Mouse (Mus musculus) large intestine, adult 2 months (tissue): ENCODE data around the gene Nme6. TPM values are rescaled to one million over a fixed set of nuclear protein-coding genes. Genes with fewer than 3 reads are reported as not detected.
"Not testable (repeated sequence)": the region's sequence is repeated elsewhere in the genome, so short reads cannot be mapped to it uniquely, and the experiment has no call there.

ENCODE experiments used
- DNase-seq: peaks from one replicate; pipeline ENCODE4 v3.0.0-alpha.2; 2012; ENCODE audit warnings: low read depth, low spot score
- WGBS: fragments of 180-500 bp; shearing (Covaris S2); methylation state at CpG from one replicate; pipeline ENCODE4 v1.1.7; 2018; 5-methylcytosine and 5-hydroxymethylcytosine counted together
- polyA plus RNA-seq: library from polyadenylated mRNA; depleted of rRNA; stranded (reverse); fragments of >200 nt; gene quantifications from 2 replicates; pipeline ENCODE4 v1.2.3, GENCODE M21; 2012; rRNA removed

Nme6 gene
- polyA plus RNA-seq = 31.9 and 40.8 TPM in 2 replicates

DNA sequence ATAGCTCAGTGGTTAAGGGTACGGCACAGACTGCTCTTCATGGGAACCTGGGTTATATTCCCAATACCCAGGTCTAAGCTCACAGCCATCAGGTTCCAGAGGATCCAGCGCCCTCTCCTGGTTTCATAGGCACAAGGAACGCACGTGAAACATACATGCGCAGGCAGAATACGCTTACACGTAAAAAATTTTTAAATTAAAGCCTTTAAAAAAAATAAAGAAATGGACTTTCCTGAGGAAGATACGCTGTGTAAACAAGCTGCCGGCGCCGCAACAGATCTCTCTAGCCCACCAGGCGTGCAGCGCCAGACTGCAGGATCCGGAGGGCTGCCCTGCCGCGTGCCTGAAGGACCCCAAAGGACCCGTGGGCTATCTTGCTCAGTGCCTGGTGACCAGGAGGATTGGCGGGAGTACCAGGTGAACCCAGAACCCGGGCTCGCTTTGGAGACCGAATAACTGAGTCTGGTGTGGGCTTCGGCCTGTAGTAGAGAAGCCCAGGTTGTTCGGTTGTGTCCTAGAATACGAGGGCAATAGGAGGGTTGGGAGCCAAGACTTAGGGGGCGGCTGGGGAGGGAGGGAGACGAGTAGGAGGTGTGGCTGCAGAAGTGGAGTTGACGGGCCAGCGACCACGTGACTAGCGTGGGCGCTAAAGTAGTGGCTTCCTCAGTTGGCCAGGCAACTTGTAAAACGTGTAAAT, at the start of gene Nme6:
Nme6 (plus strand) TSS at position 359 of the 697 bp plus-strand sequence.
- DNase-seq = peak; percentile 69
- WGBS = under 1% methylated on average over 32 of the region's 32 CpGs

DNA sequence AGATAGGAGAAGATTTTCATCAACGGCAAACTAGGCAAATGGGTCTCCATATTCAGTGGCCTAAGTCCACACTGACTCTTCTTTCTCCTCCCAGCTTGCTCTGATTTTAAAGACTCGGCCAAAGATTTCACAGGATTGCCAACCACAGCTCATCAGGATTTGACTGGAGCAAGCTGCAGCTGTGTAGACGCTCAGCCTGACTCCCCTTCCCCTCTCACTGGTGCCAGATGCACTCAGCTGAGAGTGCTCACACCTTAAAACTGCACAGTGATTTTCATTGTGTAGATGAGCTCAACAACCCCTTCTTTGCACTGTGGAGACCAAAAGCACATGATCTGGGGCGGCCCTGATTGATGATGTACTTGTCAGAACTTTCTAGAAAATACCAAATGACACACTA, 42.0 kb upstream of the Nme6 start, which contains the start of gene Fbxw27:
Fbxw27 (minus strand) TSS at position 101 of the 400 bp plus-strand sequence.
- not testable (repeated sequence) for DNase-seq
- 75% methylated on average over 4 of the region's 4 CpGs for WGBS

GRCm38 (mm10) chr9:109795221-109795620, 37.3 kb upstream of the Nme6 start:
- WGBS = 79% methylated on average over 2 of the region's 2 CpGs
- DNase-seq = no peak

- 72% methylated on average over 2 of the region's 2 CpGs for WGBS
Measured at GRCm38 (mm10) chr9:109795811-109796210, 36.7 kb upstream of the Nme6 start.

GRCm38 (mm10) chr9:109798051-109798450, 34.5 kb upstream of the Nme6 start:
- WGBS = 92% methylated on average over 1 of the region's 1 CpGs

More at GRCm38 (mm10) chr9:109795811-109796210, 36.7 kb upstream of the Nme6 start:
- DNase-seq = no peak

DNA sequence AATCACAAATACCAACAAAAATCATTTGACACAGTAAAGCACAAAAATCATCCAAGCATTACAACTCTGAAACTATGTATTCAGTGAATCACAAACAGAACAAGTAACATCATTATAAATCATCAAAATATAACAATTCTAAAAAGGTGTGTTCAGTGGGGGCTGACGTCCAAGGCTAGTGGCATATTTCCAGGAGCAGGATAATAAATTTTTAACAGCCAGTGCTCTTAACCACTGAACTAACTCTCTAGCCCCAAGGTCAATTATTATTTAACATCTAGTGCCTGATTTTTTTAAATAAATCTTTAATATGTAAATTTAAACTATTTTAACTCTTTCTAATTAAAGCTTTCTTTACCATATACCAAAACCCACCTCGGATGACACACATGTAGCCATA, 27.0 kb upstream of the Nme6 start:
- DNase-seq = not testable (repeated sequence)
- 19% methylated on average over 2 of the region's 2 CpGs for WGBS

More at GRCm38 (mm10) chr9:109798051-109798450, 34.5 kb upstream of the Nme6 start:
- DNase-seq = no peak

DNA sequence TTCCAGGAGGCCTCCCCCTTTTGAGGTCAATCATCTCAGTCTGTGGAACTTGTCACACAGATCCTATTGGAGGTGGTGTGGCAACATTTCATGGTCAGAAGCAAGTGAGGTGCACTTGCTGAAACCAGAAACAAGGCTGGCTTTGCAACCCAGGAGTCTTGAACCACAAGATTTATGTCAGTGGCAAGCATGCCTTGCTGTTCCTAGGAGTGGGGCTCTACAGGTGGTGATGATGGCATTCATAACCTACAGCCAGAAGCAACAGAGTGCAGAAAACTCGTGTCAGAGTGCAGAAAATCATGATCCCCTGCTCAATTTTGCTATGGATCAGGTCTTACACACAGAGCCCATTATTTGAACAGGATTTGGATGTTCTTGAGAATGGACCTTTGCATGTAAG, 26.3 kb upstream of the Nme6 start:
- 29% methylated on average over 1 of the region's 1 CpGs for WGBS
- DNase-seq = no peak

- 46% methylated on average over 2 of the region's 2 CpGs for WGBS
- DNase-seq = no peak
Measured at GRCm38 (mm10) chr9:109806695-109807293, 25.8 kb upstream of the Nme6 start.

DNA sequence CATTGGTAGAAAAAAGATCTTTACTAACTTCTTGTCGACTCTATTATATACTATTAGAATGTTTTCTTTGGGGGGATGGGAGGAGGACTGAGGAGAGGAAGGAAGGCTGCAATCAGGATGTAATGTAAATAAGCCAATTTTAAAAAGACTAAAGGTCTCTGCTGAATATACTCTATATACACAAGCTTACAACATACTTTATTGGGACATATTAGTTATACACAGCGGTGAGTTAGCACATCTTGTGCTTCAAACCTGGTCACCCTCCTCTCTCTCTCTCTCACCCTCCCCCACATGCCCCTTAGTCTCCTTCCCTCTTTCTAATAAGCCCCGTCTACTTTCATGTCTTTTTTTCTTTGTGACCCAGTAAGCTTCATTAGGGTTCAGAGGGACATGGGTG, 24.7 kb upstream of the Nme6 start:
- DNase-seq = no peak
- WGBS = 7% methylated on average over 3 of the region's 3 CpGs

- DNase-seq = no peak
- WGBS = 75% methylated on average over 1 of the region's 1 CpGs
Measured at GRCm38 (mm10) chr9:109811980-109812379, 20.6 kb upstream of the Nme6 start, which contains the start of gene Spink8. Gene Spink8 (plus strand): TSS chr9:109812280.

GRCm38 (mm10) chr9:109813424-109813823, 19.1 kb upstream of the Nme6 start:
- DNase-seq = no peak

GRCm38 (mm10) chr9:109816341-109816740, 16.2 kb upstream of the Nme6 start:
- WGBS = 25% methylated on average over 6 of the region's 6 CpGs
- DNase-seq = no peak

More at GRCm38 (mm10) chr9:109813424-109813823, 19.1 kb upstream of the Nme6 start:
- WGBS = 50% methylated on average over 7 of the region's 7 CpGs

DNA sequence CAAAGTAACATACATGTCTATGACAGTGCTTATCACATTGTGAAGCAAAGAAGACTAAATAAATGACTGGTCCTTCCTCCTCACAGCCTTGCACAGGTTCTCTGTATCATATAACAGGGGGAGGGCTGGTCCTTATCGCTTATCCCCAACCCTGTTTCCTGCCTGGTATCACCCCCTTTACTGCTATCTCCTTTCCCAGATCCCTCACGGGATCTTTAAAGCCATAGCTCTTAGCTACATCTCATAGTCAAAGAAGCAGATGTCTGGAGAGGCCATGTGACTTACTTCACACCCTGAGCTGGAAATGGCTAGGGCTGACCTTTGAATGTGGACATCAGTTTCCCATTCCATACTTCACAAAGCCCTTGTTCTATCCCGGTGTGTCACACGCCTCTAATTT, 6.8 kb upstream of the Nme6 start:
- WGBS = 56% methylated on average over 4 of the region's 4 CpGs
- no peak for DNase-seq

GRCm38 (mm10) chr9:109826181-109826580, 6.4 kb upstream of the Nme6 start:
- WGBS = 70% methylated on average over 5 of the region's 5 CpGs
- DNase-seq = no peak

- 2% methylated on average over 6 of the region's 6 CpGs for WGBS
- no peak for DNase-seq
Measured at GRCm38 (mm10) chr9:109833088-109833412, 501 bp downstream of the Nme6 start.

- 48% methylated on average over 6 of the region's 6 CpGs for WGBS
- no peak for DNase-seq
Measured at GRCm38 (mm10) chr9:109849312-109849758, 16.8 kb downstream of the Nme6 start, which contains the start of gene Camp. Gene Camp (minus strand): TSS chr9:109849617.

- DNase-seq = no peak
- 78% methylated on average over 5 of the region's 5 CpGs for WGBS
Measured at GRCm38 (mm10) chr9:109850099-109850498, 17.6 kb downstream of the Nme6 start.

DNA sequence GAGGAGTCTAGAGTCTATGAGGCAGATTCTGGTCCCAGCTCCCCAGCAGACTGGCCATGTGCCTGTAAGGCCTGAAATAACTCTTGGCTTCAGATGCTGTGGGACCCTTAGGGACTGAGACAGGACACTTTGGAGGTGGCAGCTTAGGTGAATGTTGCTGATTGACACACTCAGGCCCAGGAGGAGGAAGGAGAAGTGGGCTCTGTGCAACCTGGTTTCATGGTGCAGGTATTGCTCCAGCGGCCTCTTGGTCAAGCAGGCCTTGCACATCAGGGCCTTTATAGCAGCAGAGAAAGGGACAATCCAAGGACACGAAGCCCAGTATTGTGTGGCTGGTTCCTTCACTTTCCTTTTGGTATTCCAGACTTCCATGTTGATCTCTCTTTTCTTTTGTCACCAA, 21.8 kb downstream of the Nme6 start:
- DNase-seq = no peak
- WGBS = 86% methylated on average over 2 of the region's 2 CpGs

DNA sequence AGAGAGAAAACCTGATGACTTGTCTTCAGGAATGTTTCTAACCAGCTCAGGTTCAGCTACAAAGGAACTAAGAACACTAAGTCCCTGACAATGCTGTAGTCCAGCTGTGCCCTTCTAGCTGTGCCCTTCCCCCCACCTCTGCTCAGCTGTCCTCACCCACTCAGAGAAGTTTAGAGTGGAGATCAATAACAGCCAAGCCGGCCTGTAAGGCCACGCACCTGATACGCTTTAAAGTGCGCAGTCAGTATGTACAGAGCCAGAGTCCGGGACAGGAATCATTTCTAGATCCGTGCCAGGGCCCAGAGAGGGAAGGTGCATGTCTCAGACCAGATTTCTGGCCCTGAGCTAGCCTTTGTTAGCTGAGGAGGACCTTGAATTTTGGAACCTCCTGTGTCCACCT, 23.4 kb downstream of the Nme6 start:
- WGBS = 83% methylated on average over 6 of the region's 6 CpGs
- no peak for DNase-seq

DNA sequence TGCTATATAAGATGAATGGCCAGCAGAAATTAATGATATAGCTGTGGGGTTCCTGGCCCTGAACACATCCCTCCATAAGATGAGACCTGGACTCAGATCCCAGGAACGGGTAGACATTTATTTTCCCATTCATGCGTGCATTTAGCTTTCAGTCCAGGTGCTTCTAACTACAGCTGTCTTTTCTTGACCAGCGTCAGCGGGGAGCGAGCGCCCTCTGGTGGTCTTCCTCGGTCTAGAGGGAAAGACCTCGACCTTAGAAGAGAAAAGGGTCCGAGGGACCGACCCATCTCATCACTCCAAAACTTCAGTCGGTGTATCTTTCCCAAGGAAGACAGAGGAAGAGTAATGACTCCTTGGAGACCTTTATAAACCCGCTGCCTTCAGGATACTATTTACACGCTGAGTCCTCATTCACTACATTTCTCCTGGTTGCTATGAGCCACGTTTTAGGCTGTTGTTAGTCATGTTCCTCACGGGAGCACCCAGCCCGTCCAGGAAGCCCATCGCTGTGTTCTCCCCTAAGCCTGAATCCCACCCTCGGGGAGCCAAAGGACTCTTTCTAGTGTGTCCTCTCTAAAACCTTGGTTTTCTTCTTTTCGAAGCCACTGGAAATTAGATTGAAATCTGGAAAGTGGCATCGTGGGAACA, 30.0 kb downstream of the Nme6 start:
- no peak for DNase-seq
- 9% methylated on average over 20 of the region's 20 CpGs for WGBS

DNA sequence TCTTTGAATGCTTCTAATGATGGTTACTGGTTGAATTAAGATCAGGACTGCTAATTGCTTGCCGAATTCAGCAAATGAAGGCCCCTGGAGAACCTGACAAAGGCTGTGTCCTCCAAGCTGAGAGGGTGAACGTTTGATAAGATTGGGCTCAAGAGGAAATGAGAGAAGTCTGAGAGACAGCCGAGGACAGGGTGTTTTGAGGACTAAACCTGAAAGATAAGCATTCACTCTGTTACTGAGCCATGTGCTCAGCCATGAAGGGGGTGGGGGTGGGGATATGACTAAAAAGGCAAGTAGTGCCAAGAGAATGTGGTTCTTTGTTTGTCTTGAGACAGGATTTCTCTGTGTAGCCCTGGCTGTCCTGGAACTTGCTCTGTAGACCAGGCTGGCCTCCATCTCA, 30.5 kb downstream of the Nme6 start:
- DNase-seq = no peak
- 29% methylated on average over 3 of the region's 3 CpGs for WGBS
